Mouse (Mus musculus): ENCODE data around the gene Chpf.

DNA sequence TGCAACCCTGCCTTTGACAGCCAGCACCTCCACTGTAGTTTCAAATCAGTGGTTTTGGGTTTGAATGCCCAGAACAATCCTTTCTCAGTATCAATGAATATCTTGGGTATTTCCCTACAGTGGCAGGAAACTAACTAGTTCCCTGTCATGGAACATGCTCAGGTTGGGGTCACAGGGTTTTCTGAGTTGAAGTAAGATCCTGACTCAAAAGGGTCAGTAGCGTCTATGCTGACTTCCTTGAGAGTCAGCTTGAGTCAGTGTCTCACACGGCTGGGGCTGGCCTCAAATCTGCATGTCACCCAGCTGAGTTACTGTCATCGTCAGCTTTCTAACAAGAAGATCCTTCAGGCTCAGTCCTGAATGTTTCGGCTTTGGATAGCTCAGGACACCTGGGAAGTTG is 19.8 kb upstream of the Chpf start:
- no peak for TF ChIP-seq CTCF (IDR thresholded peaks at IDR 0.05; ENCODE audit: insufficient read depth, low read length)
- TF ChIP-seq POLR2A (IDR thresholded peaks at IDR 0.05; ENCODE audit: borderline replicate concordance, extremely low read depth, low read depth, low read length) = no peak
